Mouse (Mus musculus): ENCODE results near the gene Rsg1. TPM values are rescaled to one million over a fixed set of nuclear protein-coding genes. Genes with fewer than 3 reads are reported as not detected.

The Rsg1 gene
- total and polyA plus RNA-seq, 2 experiments from 2014 or later: 1.3 TPM; not detected in 1

- Histone ChIP-seq H3K4me1 (ENCODE audit: control insufficient read depth, insufficient read depth) (peaks cover 7% of the 10 kb centered on the region; the same call in 1 of the 2 replicates), H3K9me3 (replicated peaks; ENCODE audit: control insufficient read depth, low read length) (no peaks in the 10 kb centered on the region), H3K27me3 (ENCODE audit: control insufficient read depth, insufficient read depth, low read length) (no peaks in the 10 kb centered on the region), H3K27ac (ENCODE audit: low read depth) (peak overlapping the region; percentile 47; the same call in 1 of the 2 replicates), H3K9ac (replicated peaks; ENCODE audit: low read depth, low read length) (no peak overlapping the region), H3K36me3 (replicated peaks; ENCODE audit: control insufficient read depth, insufficient read depth, low read length) (peaks cover 30% of the 10 kb centered on the region), H3K4me2 (ENCODE audit: low read depth, low read length) (no peak overlapping the region), H3K4me3 (ENCODE audit: low read depth, low read length) (no peak overlapping the region)
- WGBS: 63% methylated on average over 10 of the region's 10 CpGs
- DNase-seq (ENCODE audit: low spot score) (peak; percentile 43), ATAC-seq (ENCODE audit: insufficient read depth, low read depth) (peak; percentile 36; the same call in 1 of the 2 replicates)
- TF ChIP-seq EP300 (IDR thresholded peaks at IDR 0.05; ENCODE audit: low read depth) (no peak), CTCF (IDR thresholded peaks at IDR 0.05; ENCODE audit: low read depth) (no peak)
Measured at GRCm38 (mm10) chr4:141176328-141176838, 37.4 kb upstream of the Rsg1 start.

DNA sequence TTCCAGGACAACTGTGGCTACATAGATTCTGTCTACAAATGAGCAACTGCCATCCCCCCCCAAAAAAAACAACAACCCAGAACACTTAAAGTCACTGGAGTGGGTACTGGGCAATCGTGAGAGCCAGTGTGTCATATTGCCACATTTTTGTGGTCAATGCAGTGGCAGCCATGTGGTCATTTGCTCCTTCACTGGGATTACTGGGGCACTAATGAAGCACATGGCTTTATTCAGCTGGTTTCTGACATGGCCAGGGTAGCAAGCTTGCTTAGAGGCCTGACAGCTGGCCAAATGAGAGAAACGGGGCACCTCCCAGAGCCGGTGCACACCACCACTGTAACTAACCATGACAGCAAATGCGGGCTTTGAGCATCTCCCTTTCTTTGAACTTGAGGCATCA, 35.3 kb upstream of the Rsg1 start:
- ATAC-seq (ENCODE audit: insufficient read depth, low read depth) (no peak), DNase-seq (ENCODE audit: low spot score) (no peak)
- no peaks in the 10 kb centered on the region for H3K27me3 ChIP-seq (ENCODE audit: control insufficient read depth, insufficient read depth, low read length)
- no peak overlapping the region for H3K9ac ChIP-seq (replicated peaks; ENCODE audit: low read depth, low read length)
- 91% methylated on average over 4 of the region's 4 CpGs for WGBS
- H3K4me1 ChIP-seq (ENCODE audit: control insufficient read depth, insufficient read depth): peaks cover 7% of the 10 kb centered on the region; the same call in 1 of the 2 replicates
- peaks cover 31% of the 10 kb centered on the region for H3K36me3 ChIP-seq (replicated peaks; ENCODE audit: control insufficient read depth, insufficient read depth, low read length)
- TF ChIP-seq CTCF (IDR thresholded peaks at IDR 0.05; ENCODE audit: low read depth) (no peak), EP300 (IDR thresholded peaks at IDR 0.05; ENCODE audit: low read depth) (no peak)
- no peak overlapping the region for H3K4me2 ChIP-seq (ENCODE audit: low read depth, low read length)
- no peaks in the 10 kb centered on the region for H3K9me3 ChIP-seq (replicated peaks; ENCODE audit: control insufficient read depth, low read length)
- no peak overlapping the region for H3K4me3 ChIP-seq (ENCODE audit: low read depth, low read length)
- H3K27ac ChIP-seq (ENCODE audit: low read depth): no peak overlapping the region

DNA sequence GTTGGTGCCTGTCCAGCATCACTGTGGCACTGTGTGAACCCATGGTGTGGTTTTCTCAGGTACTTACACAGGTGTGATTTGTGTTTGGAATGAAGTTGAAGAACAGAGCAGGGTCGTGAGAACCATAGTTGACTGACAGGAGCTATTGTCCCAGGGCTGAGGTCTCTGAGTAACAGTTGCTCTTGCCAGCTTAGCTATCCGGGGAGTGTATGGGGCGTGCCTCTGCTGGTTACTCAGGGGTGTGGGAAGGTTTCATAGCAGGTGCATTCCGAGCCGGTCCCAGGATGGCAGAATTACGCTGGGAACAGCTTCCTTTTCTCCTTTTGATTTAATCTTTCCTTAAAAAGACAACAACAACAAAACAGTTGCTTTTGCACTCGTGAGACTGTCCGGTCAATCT, 32.9 kb upstream of the Rsg1 start:
- no peak for ATAC-seq (ENCODE audit: insufficient read depth, low read depth)
- H3K36me3 ChIP-seq (replicated peaks; ENCODE audit: control insufficient read depth, insufficient read depth, low read length): peaks cover 41% of the 10 kb centered on the region
- WGBS: 86% methylated on average over 8 of the region's 8 CpGs
- no peak overlapping the region for H3K4me2 ChIP-seq (ENCODE audit: low read depth, low read length)
- no peak overlapping the region for H3K4me3 ChIP-seq (ENCODE audit: low read depth, low read length)
- TF ChIP-seq EP300 (IDR thresholded peaks at IDR 0.05; ENCODE audit: low read depth): no peak
- no peak for TF ChIP-seq CTCF (IDR thresholded peaks at IDR 0.05; ENCODE audit: low read depth)
- H3K9ac ChIP-seq (replicated peaks; ENCODE audit: low read depth, low read length): no peak overlapping the region
- peaks cover 4% of the 10 kb centered on the region; the same call in 1 of the 2 replicates for H3K4me1 ChIP-seq (ENCODE audit: control insufficient read depth, insufficient read depth)
- no peaks in the 10 kb centered on the region for H3K9me3 ChIP-seq (replicated peaks; ENCODE audit: control insufficient read depth, low read length)
- no peak for DNase-seq (ENCODE audit: low spot score)
- no peak overlapping the region for H3K27ac ChIP-seq (ENCODE audit: low read depth)
- no peaks in the 10 kb centered on the region for H3K27me3 ChIP-seq (ENCODE audit: control insufficient read depth, insufficient read depth, low read length)

GRCm38 (mm10) chr4:141181981-141182380, 31.8 kb upstream of the Rsg1 start:
- no peaks in the 10 kb centered on the region for H3K27me3 ChIP-seq (ENCODE audit: control insufficient read depth, insufficient read depth, low read length)
- H3K4me1 ChIP-seq (ENCODE audit: control insufficient read depth, insufficient read depth): peaks cover 1% of the 10 kb centered on the region; the same call in 1 of the 2 replicates
- TF ChIP-seq EP300 (IDR thresholded peaks at IDR 0.05; ENCODE audit: low read depth): no peak
- TF ChIP-seq CTCF (IDR thresholded peaks at IDR 0.05; ENCODE audit: low read depth): no peak
- no peak overlapping the region for H3K9ac ChIP-seq (replicated peaks; ENCODE audit: low read depth, low read length)
- ATAC-seq (ENCODE audit: insufficient read depth, low read depth) (no peak), DNase-seq (ENCODE audit: low spot score) (no peak)
- 92% methylated on average over 6 of the region's 6 CpGs for WGBS
- H3K27ac ChIP-seq (ENCODE audit: low read depth): no peak overlapping the region
- H3K4me3 ChIP-seq (ENCODE audit: low read depth, low read length): no peak overlapping the region
- peaks cover 39% of the 10 kb centered on the region for H3K36me3 ChIP-seq (replicated peaks; ENCODE audit: control insufficient read depth, insufficient read depth, low read length)
- H3K4me2 ChIP-seq (ENCODE audit: low read depth, low read length): no peak overlapping the region
- no peaks in the 10 kb centered on the region for H3K9me3 ChIP-seq (replicated peaks; ENCODE audit: control insufficient read depth, low read length)

- Histone ChIP-seq H3K9ac (replicated peaks; ENCODE audit: low read depth, low read length) (no peak overlapping the region), H3K27me3 (ENCODE audit: control insufficient read depth, insufficient read depth, low read length) (no peaks in the 10 kb centered on the region), H3K36me3 (replicated peaks; ENCODE audit: control insufficient read depth, insufficient read depth, low read length) (peaks cover 37% of the 10 kb centered on the region), H3K4me2 (ENCODE audit: low read depth, low read length) (no peak overlapping the region), H3K27ac (ENCODE audit: low read depth) (no peak overlapping the region), H3K4me3 (ENCODE audit: low read depth, low read length) (no peak overlapping the region), H3K4me1 (ENCODE audit: control insufficient read depth, insufficient read depth) (peaks cover 4% of the 10 kb centered on the region; the same call in 1 of the 2 replicates), H3K9me3 (replicated peaks; ENCODE audit: control insufficient read depth, low read length) (no peaks in the 10 kb centered on the region)
- no peak for TF ChIP-seq EP300 (IDR thresholded peaks at IDR 0.05; ENCODE audit: low read depth)
- no peak for TF ChIP-seq CTCF (IDR thresholded peaks at IDR 0.05; ENCODE audit: low read depth)
- ATAC-seq (ENCODE audit: insufficient read depth, low read depth): no peak
- WGBS: 84% methylated on average over 2 of the region's 2 CpGs
- no peak for DNase-seq (ENCODE audit: low spot score)
Measured at GRCm38 (mm10) chr4:141183932-141184331, 29.8 kb upstream of the Rsg1 start.

- 89% methylated on average over 4 of the region's 4 CpGs for WGBS
- Histone ChIP-seq H3K9ac (replicated peaks; ENCODE audit: low read depth, low read length) (no peak overlapping the region), H3K27ac (ENCODE audit: low read depth) (no peak overlapping the region), H3K4me1 (ENCODE audit: control insufficient read depth, insufficient read depth) (peaks cover 4% of the 10 kb centered on the region; the same call in 1 of the 2 replicates), H3K9me3 (replicated peaks; ENCODE audit: control insufficient read depth, low read length) (no peaks in the 10 kb centered on the region), H3K27me3 (ENCODE audit: control insufficient read depth, insufficient read depth, low read length) (no peaks in the 10 kb centered on the region), H3K36me3 (replicated peaks; ENCODE audit: control insufficient read depth, insufficient read depth, low read length) (peaks cover 37% of the 10 kb centered on the region), H3K4me3 (ENCODE audit: low read depth, low read length) (no peak overlapping the region), H3K4me2 (ENCODE audit: low read depth, low read length) (no peak overlapping the region)
- ATAC-seq (ENCODE audit: insufficient read depth, low read depth): no peak
- DNase-seq (ENCODE audit: low spot score): no peak
- TF ChIP-seq EP300 (IDR thresholded peaks at IDR 0.05; ENCODE audit: low read depth) (no peak), CTCF (IDR thresholded peaks at IDR 0.05; ENCODE audit: low read depth) (no peak)
Measured at GRCm38 (mm10) chr4:141184426-141184825, 29.3 kb upstream of the Rsg1 start.
